Mouse (Mus musculus) midbrain, embryonic 14.5 days (tissue): Measurements from ENCODE around the gene Myo7a. TPM values are rescaled to one million over a fixed set of nuclear protein-coding genes. Genes with fewer than 3 reads are reported as not detected.

ENCODE experiments used
- ATAC-seq: fragments of 200-750 bp; cut with Nextera tagmentation; 2 replicates; pipeline ENCODE4 v1.8.0; 2017; ENCODE audit warnings: moderate number of reproducible peaks, moderate library complexity; ENCODE audit not compliant: low FRiP score, low TSS enrichment
- DNase-seq: peaks from one replicate; pipeline ENCODE4 v3.0.0-alpha.2; 2015
- H3K27ac ChIP-seq: fragments of 300-500 bp; sonication (generic); replicated peaks from 2 replicates; pipeline ENCODE4 v1.5.1; 2014; ENCODE audit warnings: mild to moderate bottlenecking, low read depth, low read length, moderate library complexity
- H3K27me3 ChIP-seq: fragments of 300-500 bp; sonication (generic); 2 replicates; pipeline ENCODE4 v1.6.1; 2014; ENCODE audit warnings: low read length, control low read depth, mixed read lengths; ENCODE audit not compliant: control insufficient read depth, insufficient read depth
- H3K36me3 ChIP-seq: fragments of 300-500 bp; sonication (generic); 2 replicates; pipeline ENCODE4 v1.6.1; 2014; ENCODE audit warnings: low read length, control low read depth; ENCODE audit not compliant: control insufficient read depth, insufficient read depth
- H3K4me1 ChIP-seq: fragments of 300-500 bp; sonication (generic); 2 replicates; pipeline ENCODE4 v1.6.1; 2014; ENCODE audit warnings: mild to moderate bottlenecking, antibody characterized with exemption, low read length, control low read depth; ENCODE audit not compliant: control insufficient read depth, insufficient read depth
- H3K4me2 ChIP-seq: fragments of 300-500 bp; sonication (generic); 2 replicates; pipeline ENCODE4 v1.6.1; 2014; ENCODE audit warnings: mild to moderate bottlenecking, low read length, moderate library complexity
- H3K4me3 ChIP-seq: fragments of 300-500 bp; sonication (generic); replicated peaks from 2 replicates; pipeline ENCODE4 v1.5.1; 2014; ENCODE audit warnings: low read depth, low read length
- H3K9ac ChIP-seq: fragments of 300-500 bp; sonication (generic); replicated peaks from 2 replicates; pipeline ENCODE4 v1.6.1; 2014; ENCODE audit warnings: mild to moderate bottlenecking, low read length, moderate library complexity
- H3K9me3 ChIP-seq: fragments of 300-500 bp; sonication (generic); 2 replicates; pipeline ENCODE4 v1.6.1; 2016; ENCODE audit warnings: low read length, control low read depth, mixed read lengths; ENCODE audit not compliant: control insufficient read depth
- WGBS: fragments of 180-500 bp; shearing (Covaris S2); extraction: QIAGEN DNeasy Blood & Tissue Kit; methylation state at CpG from one replicate; pipeline ENCODE4 v1.1.7; 2014; 5-methylcytosine and 5-hydroxymethylcytosine counted together
- polyA plus RNA-seq: library from polyadenylated mRNA; unstranded; fragments of >200 nt; fragmentation: Nextera tagmentation; extraction: Ambion mirVana; gene quantifications from 2 replicates; pipeline ENCODE4 v1.2.1, GENCODE M21; 2014

The Myo7a gene
- polyA plus RNA-seq, 1 experiment from 2014 or later: 20.3 TPM

GRCm38 (mm10) chr7:98102488-98102887 is 16.8 kb downstream of the Myo7a start:
- Histone ChIP-seq H3K4me2 (peak overlapping the region; percentile 56), H3K27ac (no peak overlapping the region), H3K4me1 (0 out of 2 replicates have a peak, but pooled peaks cover 7% of the 10 kb centered on the region), H3K4me3 (no peak overlapping the region), H3K9ac (peak overlapping the region; percentile 52), H3K27me3 (no peaks in the 10 kb centered on the region), H3K9me3 (no peaks in the 10 kb centered on the region), H3K36me3 (peaks cover 2% of the 10 kb centered on the region; the same call in 1 of the 2 replicates)
- peak; percentile 36; the same call in 1 of the 2 replicates for ATAC-seq
- DNase-seq: no peak
- 96% methylated on average over 11 of the region's 11 CpGs for WGBS

DNA sequence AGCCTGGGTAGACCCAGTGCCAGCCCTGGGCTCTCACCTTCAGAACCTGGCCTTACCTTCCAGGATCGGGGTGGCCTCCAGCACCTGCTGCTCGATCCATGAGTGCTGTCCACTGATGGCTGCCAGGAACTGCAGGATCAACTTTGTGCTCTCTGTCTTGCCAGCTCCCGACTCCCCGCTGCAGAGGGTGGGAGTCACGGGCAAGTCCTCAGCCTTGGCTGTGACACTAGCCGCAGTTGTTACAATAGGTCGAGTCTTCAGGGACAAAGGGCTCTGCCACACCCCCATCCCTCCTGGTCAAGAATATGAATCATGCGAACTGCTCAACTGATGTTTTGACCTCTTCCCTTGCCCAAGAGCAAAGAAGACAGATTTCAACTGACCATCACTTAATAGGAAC is 21.8 kb downstream of the Myo7a start:
- Histone ChIP-seq H3K9ac (no peak overlapping the region), H3K9me3 (no peaks in the 10 kb centered on the region), H3K4me2 (no peak overlapping the region), H3K36me3 (peaks cover 22% of the 10 kb centered on the region), H3K4me1 (0 out of 2 replicates have a peak, but pooled peaks cover 4% of the 10 kb centered on the region), H3K27ac (no peak overlapping the region), H3K27me3 (no peaks in the 10 kb centered on the region), H3K4me3 (no peak overlapping the region)
- WGBS: 91% methylated on average over 8 of the region's 8 CpGs
- ATAC-seq (no peak), DNase-seq (no peak)

DNA sequence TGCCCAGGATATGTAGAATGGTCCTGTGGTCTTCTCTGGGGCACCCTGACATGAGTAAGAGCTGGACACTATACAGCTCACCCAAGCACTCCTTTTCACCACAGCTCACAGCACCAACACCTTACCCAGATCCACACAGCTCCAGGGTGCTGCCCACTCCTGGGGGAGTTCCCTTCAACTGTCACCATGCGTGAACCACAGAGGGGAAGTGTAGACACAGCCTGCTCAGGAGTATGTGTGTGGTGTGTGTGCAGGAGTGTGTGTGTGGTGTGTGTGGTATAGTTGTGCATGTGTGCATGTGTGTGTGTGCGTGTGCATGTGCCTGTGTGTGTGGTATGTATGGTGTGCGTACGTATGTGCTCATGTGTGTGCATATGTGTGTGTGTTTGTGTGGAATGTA is 23.5 kb downstream of the Myo7a start:
- Histone ChIP-seq H3K9ac (no peak overlapping the region), H3K27ac (no peak overlapping the region), H3K4me1 (no peaks in the 10 kb centered on the region), H3K9me3 (no peaks in the 10 kb centered on the region), H3K36me3 (peaks cover 29% of the 10 kb centered on the region), H3K27me3 (no peaks in the 10 kb centered on the region), H3K4me3 (no peak overlapping the region), H3K4me2 (no peak overlapping the region)
- no peak for DNase-seq
- WGBS: 94% methylated on average over 4 of the region's 4 CpGs
- ATAC-seq: no peak

DNA sequence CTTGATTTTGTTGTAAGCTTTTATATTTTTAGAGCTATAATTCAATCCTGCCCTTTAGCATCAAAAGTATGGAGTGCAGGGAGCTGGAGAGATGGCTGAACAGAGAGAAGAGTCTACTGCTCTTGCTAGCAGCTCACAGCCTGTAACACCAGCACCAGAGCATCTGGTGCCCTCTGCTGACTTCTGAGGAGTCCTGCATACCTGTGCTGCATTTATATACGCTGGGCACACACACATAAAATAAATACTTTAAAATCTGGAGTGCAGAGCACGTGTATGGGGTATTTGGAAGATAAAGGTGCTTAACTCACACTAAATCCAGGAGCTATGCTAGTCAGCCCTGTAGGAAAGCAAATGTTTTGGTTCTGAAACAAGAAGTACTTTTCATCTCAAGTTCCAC is 33.0 kb downstream of the Myo7a start:
- Histone ChIP-seq H3K4me3 (no peak overlapping the region), H3K27me3 (no peaks in the 10 kb centered on the region), H3K4me2 (no peak overlapping the region), H3K9me3 (no peaks in the 10 kb centered on the region), H3K36me3 (no peaks in the 10 kb centered on the region), H3K9ac (no peak overlapping the region), H3K4me1 (peaks cover 5% of the 10 kb centered on the region), H3K27ac (no peak overlapping the region)
- 58% methylated on average over 2 of the region's 2 CpGs for WGBS
- peak; percentile 58 for DNase-seq
- no peak for ATAC-seq

DNA sequence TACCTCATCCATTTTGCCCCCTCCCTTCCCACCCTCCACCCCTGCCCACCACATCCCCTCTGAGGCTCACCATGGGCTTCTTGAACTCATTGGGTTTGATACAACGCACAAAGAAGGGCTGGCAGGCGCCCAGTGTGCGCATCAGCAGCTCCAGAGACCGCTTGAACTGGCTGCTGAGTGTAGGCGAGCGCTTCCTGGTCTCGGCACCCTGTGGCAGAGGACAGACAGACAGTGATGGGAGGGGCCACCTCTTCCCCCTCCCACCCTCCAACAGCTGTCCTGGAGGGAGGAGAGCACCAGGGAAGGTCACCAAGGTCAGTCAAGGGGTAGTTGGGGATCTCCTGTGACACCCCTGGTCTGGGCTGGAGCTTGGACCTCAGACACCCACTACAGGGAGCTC is 34.0 kb downstream of the Myo7a start:
- Histone ChIP-seq H3K27me3 (no peaks in the 10 kb centered on the region), H3K4me1 (peaks cover 5% of the 10 kb centered on the region), H3K36me3 (peaks cover 5% of the 10 kb centered on the region; the same call in 1 of the 2 replicates), H3K27ac (no peak overlapping the region), H3K4me3 (no peak overlapping the region), H3K9ac (no peak overlapping the region), H3K4me2 (no peak overlapping the region), H3K9me3 (no peaks in the 10 kb centered on the region)
- no peak for DNase-seq
- 80% methylated on average over 7 of the region's 7 CpGs for WGBS
- ATAC-seq: no peak

- no peak overlapping the region for H3K4me2 ChIP-seq
- no peaks in the 10 kb centered on the region for H3K27me3 ChIP-seq
- H3K36me3 ChIP-seq: peaks cover 7% of the 10 kb centered on the region; the same call in 1 of the 2 replicates
- no peaks in the 10 kb centered on the region for H3K9me3 ChIP-seq
- peaks cover 5% of the 10 kb centered on the region for H3K4me1 ChIP-seq
- no peak overlapping the region for H3K27ac ChIP-seq
- H3K9ac ChIP-seq: no peak overlapping the region
- H3K4me3 ChIP-seq: no peak overlapping the region
- 69% methylated on average over 12 of the region's 12 CpGs for WGBS
- ATAC-seq (no peak), DNase-seq (no peak)
Observed at GRCm38 (mm10) chr7:98084541-98085293, 34.6 kb downstream of the Myo7a start.

DNA sequence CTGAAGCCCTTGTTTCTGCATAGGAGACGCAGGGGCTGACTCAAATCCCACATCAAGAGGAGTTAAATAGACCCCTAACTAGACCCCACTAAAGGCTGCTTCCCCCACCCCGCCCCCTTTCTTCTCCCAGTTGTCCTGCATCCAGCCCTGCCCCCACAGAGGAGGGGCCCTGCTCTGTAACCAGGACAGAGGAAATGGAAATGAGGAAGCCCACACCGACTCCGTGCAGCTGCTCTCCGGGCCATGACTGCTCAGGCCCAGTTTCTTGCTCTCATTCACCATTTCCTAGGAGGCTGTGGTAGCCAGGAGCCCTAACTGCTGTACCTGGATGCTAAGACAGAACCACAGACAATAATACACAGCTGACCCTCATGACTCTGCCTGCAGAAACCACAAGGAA is 36.9 kb downstream of the Myo7a start:
- no peaks in the 10 kb centered on the region for H3K9me3 ChIP-seq
- H3K27me3 ChIP-seq: no peaks in the 10 kb centered on the region
- peaks cover 5% of the 10 kb centered on the region for H3K4me1 ChIP-seq
- H3K36me3 ChIP-seq: peaks cover 17% of the 10 kb centered on the region; the same call in 1 of the 2 replicates
- 4% methylated on average over 5 of the region's 5 CpGs for WGBS
- no peak overlapping the region; the same call in 1 of the 2 replicates for H3K27ac ChIP-seq
- DNase-seq (peak; percentile 54), ATAC-seq (peak; percentile 51; the same call in 1 of the 2 replicates)
- no peak overlapping the region for H3K4me2 ChIP-seq
- no peak overlapping the region for H3K9ac ChIP-seq
- H3K4me3 ChIP-seq: no peak overlapping the region

- Histone ChIP-seq H3K9ac (no peak overlapping the region), H3K4me2 (no peak overlapping the region)
Observed at GRCm38 (mm10) chr7:98077453-98077852, 41.9 kb downstream of the Myo7a start.

DNA sequence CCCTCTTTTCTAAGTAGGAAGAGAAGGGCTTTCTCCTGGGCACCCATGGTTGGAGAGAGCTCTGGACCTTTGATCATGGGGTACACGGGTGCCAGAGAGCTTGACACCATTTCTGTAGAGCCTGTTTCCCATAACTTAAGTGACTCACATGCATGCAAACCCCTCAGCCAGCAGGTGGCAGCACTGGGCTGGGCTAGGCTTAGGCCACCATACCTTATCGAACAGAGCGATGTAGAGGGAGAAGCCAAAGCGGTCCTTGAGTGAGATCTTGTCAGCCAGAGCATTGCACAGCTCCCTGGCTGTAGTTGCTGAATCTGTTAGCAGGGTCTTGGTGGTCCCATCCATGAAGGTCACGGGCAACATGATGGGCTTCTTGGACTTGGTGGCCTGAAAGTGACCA is 47.7 kb downstream of the Myo7a start:
- no peak overlapping the region for H3K4me2 ChIP-seq
- ATAC-seq (peak; percentile 35; the same call in 1 of the 2 replicates), DNase-seq (peak; percentile 94)
- WGBS: 31% methylated on average over 5 of the region's 5 CpGs
- H3K9ac ChIP-seq: no peak overlapping the region
- H3K27me3 ChIP-seq: no peaks in the 10 kb centered on the region
- H3K27ac ChIP-seq: no peak overlapping the region
- H3K4me1 ChIP-seq: no peaks in the 10 kb centered on the region
- no peaks in the 10 kb centered on the region for H3K9me3 ChIP-seq
- H3K4me3 ChIP-seq: no peak overlapping the region
- peaks cover 13% of the 10 kb centered on the region; the same call in 1 of the 2 replicates for H3K36me3 ChIP-seq

More at GRCm38 (mm10) chr7:98077453-98077852, 41.9 kb downstream of the Myo7a start:
- H3K4me3 ChIP-seq: no peak overlapping the region
- peaks cover 27% of the 10 kb centered on the region for H3K36me3 ChIP-seq
- no peaks in the 10 kb centered on the region for H3K9me3 ChIP-seq
- WGBS: 88% methylated on average over 11 of the region's 11 CpGs
- H3K27ac ChIP-seq: no peak overlapping the region
- DNase-seq: no peak
- no peak for ATAC-seq
- H3K27me3 ChIP-seq: no peaks in the 10 kb centered on the region
- H3K4me1 ChIP-seq: peaks cover 5% of the 10 kb centered on the region
